Mouse (Mus musculus) heart, adult 11 months (tissue): ENCODE data around the gene Slc44a5.

ENCODE experiments used
- DNase-seq: peaks from one replicate; pipeline ENCODE4 v3.0.0; 2022

Slc44a5 gene

GRCm38 (mm10) chr3:153969451-153969850, 3.8 kb upstream of the Slc44a5 start:
- DNase-seq = no peak

- DNase-seq = peak; percentile 81
Measured at GRCm38 (mm10) chr3:153973949-153974760, 919 bp downstream of the Slc44a5 start.

GRCm38 (mm10) chr3:153975060-153975459, 1.8 kb downstream of the Slc44a5 start:
- peak; percentile 74 for DNase-seq

GRCm38 (mm10) chr3:153975791-153976190, 2.6 kb downstream of the Slc44a5 start:
- DNase-seq = peak; percentile 9

GRCm38 (mm10) chr3:153980611-153981010, 7.4 kb downstream of the Slc44a5 start:
- DNase-seq = no peak

- DNase-seq = peak; percentile 89
Measured at GRCm38 (mm10) chr3:153984428-153985340, 11.4 kb downstream of the Slc44a5 start.

DNA sequence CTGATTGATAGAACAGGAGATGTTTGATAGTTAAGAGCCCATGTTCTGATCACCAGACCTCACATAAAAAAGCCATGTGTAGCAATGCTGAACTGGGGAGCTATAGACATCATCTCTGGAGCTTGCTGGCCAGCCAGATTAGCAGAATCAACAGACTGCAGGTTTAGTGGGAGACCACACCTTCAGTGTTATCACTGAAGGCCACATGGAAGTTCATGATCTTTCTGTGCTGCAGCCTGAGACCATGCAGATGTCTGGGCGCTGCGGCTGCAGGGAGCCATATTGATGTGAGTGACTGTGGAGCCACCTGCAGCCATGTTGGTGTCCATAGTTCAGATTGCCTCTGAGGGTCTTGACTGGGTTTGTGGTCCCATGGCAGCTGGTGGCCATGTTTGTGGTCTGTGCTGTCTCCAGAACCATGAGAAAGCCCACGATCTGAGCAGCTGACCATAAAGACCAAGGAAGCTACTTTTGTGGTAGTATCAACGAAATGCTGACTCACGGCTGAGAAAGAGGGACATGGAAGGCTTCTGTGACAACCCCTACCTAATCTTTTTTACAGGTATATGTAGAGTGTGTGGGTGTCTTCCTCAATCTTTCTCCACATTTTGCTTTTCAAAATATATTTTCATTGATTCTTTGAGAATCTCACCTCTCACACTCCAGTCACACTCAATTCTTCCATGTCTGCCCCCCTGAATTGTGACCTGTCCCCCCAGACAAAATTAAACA, 26.7 kb downstream of the Slc44a5 start:
- peak; percentile 61 for DNase-seq

DNA sequence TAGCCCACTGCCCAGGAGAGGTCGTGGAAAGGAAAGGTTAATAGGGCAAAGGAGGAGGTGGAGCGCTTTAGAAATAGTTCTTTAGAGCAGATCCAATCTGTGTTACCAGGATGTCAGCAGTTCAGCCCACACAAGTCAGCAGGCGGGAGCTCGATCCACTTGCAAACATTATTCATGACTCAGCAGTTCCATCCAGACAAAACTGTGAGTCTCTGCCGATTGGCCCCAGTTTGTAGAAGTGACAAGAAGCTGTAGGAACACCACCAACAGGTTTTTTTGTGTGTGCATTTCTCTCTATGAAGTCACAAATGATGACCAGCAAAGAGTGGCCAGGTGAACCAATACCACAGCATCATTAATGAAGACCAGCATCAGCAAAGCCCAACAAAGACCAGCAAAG, 28.1 kb downstream of the Slc44a5 start:
- peak; percentile 40 for DNase-seq

- DNase-seq = no peak
Measured at GRCm38 (mm10) chr3:154046876-154047275, 73.6 kb downstream of the Slc44a5 start.

DNA sequence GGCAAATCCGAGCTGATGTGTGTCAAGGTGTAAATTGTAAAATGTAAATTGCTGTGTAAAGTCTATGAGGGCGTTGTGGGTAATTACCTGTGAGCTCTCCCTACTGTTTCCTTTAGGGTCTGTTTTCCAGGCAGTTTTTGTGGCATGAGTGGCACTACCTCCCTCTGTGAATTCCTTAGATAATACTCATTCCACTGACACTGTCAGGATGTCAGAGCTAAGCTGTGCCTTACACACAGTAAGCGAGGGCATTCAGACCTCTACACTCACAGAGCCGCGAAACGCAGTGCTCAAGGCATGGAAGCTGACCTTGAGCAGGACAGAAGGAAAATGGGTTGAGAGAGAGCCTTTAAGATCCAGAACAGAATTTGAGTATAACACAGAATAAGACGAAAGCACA, 80.1 kb downstream of the Slc44a5 start:
- DNase-seq = no peak

GRCm38 (mm10) chr3:154057464-154057863, 84.2 kb downstream of the Slc44a5 start:
- DNase-seq = peak; percentile 8

DNA sequence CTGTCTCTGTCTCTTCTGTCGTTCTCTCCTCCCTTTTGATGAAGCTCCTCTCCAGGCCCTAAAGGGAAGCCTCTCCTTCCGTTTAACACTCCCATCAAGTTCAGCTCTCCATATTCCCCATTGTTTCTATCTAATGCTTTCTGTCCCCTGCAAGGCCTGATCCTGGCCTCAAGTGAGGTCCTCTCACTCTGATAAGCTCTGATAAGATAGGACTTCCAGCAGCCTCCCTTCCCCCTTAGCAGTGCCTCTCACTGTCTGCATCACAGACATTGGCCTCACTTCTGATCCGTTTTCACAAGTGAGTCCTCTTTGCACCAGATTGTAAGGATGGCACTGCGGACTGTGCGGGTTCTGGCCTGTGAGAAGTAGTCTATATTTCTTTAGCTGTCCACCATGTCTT, 85.0 kb downstream of the Slc44a5 start:
- no peak for DNase-seq

GRCm38 (mm10) chr3:154071989-154072388, 98.8 kb downstream of the Slc44a5 start:
- DNase-seq = peak; percentile 6

GRCm38 (mm10) chr3:154075749-154076148, 102.5 kb downstream of the Slc44a5 start:
- peak; percentile 64 for DNase-seq

- peak; percentile 81 for DNase-seq
Measured at GRCm38 (mm10) chr3:154081687-154082086, 108.5 kb downstream of the Slc44a5 start.

DNA sequence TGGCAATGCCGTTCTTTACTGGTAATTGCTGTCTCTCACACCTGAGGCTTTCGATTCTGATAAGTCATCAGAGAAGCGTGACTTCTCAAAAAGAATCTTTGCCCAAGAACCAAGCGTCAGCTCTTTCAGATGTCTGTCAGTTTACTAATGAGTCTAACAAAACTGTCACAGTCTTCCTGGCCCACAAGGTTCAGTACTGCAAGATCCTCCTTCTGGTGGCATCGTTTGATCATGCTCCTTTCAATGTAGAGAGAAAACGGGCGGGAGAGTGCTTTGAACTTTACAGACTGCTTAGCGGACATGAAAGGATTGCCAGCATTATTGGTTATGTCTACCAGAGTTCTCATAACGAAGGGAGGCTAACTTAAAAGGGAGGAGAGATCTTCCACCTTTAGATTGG, 109.0 kb downstream of the Slc44a5 start:
- peak; percentile 40 for DNase-seq

DNA sequence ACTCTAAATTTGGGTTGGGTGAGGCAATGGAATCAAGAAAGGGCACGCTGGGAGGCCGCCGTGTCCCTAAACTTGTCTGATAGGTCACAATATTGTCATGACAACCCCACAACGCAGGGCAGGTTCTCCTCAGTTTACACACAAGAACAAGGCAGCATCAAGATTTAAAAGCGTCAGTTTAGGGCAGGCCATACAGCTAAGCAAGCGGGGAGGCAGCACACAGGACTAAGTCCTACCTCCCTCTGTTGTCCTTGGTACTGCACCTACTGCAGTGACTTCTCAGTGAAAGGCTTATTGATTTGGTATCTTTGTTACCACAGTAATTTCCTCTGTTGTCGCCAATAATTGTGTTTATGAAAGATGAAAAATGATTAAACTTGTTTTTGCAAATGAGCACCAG, 109.7 kb downstream of the Slc44a5 start:
- peak; percentile 17 for DNase-seq

DNA sequence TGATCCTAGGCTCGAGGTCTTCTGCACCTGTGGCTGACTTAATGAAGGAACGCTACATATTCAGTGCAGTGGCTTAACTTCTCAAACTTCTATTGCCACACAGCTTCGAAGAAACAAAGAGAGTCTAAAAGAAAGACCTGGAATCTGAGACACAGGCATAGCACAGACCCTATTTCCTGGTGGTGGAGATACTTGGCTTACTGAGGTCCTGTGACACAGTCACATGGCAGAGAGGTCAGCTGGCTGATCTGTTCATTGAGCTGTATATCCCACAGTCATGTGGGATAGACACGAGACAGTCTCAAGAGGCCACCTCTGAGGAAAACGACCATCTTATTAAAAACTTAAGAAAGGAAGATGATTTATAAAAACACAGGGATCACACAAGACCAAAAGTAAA, 116.8 kb downstream of the Slc44a5 start:
- DNase-seq = no peak

- no peak for DNase-seq
Measured at GRCm38 (mm10) chr3:154091468-154092338, 118.5 kb downstream of the Slc44a5 start.

DNA sequence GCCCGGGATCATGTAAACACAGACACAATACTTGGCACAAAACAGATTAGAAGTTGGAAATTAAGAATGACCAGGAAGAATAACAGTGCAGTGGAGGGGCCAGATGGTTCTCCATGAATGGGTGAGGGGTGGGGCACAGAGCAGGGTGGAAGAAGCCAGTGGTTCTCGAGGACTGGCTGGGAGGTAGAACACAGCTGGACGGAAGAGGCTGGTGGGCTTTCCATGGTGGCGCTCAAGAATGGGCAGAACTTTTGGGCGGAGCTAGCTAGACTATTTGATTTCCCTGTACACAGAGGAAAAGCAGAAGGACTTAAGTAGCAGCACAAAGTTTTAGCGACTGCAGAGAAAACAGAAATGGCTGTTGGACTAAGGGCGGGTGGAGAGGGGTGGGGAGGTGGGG, 119.2 kb downstream of the Slc44a5 start:
- DNase-seq = no peak

- DNase-seq = peak; percentile 36
Measured at GRCm38 (mm10) chr3:154093745-154094322, 120.6 kb downstream of the Slc44a5 start.

DNA sequence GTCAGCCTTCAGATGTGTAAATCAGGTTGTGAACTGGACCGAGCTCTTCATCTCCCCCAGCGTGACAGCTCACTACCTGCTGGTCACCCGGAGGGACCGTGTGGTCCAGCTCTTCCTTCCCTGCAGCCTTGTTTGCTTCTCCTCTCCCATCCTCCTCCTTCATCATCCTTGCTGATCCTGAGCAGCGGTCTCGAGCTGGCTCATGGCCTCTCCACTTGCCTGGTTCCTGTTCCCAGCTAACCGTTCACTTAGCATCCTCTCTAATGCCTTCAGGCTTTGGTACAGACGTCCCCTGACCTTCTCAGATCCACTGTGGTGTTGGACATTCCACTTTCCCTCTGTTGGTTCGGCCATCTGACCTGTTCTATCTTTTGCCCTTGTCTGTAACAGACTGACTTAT, 128.4 kb downstream of the Slc44a5 start:
- DNase-seq = peak; percentile 74
